Mouse (Mus musculus) lung, adult 2 months (tissue): Measurements from ENCODE around the gene Ythdf1.

Source experiments
- CTCF ChIP-seq: fragments of 200-500 bp; IDR thresholded peaks from 2 replicates; pipeline ENCODE4 v1.5.1; 2011; ENCODE audit warnings: mild to moderate bottlenecking, low read length, control low read depth; ENCODE audit not compliant: insufficient read depth
- POLR2A ChIP-seq: fragments of 200-500 bp; IDR thresholded peaks from 2 replicates; pipeline ENCODE4 v1.6.1; 2011; ENCODE audit warnings: low read depth, mild to moderate bottlenecking, control low read depth, low read length, borderline replicate concordance; ENCODE audit errors: extremely low read depth

- TF ChIP-seq CTCF (no peak), POLR2A (no peak)
Measured at GRCm38 (mm10) chr2:180881281-180881680, 39.5 kb downstream of the Ythdf1 start.
